Mouse (Mus musculus) heart, adult 8-10 months (tissue): ENCODE data around the gene Gm29133. TPM values are rescaled to one million over a fixed set of nuclear protein-coding genes. Genes with fewer than 3 reads are reported as not detected.

Source experiments
- DNase-seq: peaks from one replicate; pipeline ENCODE4 v3.0.0; 2022; ENCODE audit warnings: low spot score
- total RNA-seq, 4 experiments: library from RNA; stranded (reverse); gene quantifications; 2 replicates each; pipeline ENCODE4 v1.2.4; 2022

Gene Gm29133
- not detected for total RNA-seq

- DNase-seq, result no peak
Observed at GRCm38 (mm10) chr3:75747897-75748296, at the start of gene Gm29133. Gm29133 (plus strand) TSS chr3:75748197.

DNA sequence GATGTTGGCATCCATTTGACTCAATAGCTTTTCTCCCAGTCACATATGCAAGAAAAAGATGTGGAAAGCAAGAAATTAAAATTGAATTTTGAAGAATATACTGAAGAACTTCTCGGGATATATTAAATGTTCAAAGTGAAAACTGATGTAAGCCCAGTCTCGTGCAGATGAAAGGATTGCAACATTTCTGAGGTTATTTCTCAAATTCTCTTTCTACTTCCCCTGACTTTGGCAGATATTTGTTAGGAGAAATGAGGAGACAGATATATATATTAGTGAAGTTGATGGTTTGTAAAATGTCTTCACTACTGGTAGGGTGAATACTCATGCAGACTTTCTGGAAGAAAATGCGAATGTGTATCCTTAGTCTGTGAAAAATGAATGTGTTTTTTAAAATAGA, 48.9 kb upstream of the Gm29133 start:
- no peak for DNase-seq

DNA sequence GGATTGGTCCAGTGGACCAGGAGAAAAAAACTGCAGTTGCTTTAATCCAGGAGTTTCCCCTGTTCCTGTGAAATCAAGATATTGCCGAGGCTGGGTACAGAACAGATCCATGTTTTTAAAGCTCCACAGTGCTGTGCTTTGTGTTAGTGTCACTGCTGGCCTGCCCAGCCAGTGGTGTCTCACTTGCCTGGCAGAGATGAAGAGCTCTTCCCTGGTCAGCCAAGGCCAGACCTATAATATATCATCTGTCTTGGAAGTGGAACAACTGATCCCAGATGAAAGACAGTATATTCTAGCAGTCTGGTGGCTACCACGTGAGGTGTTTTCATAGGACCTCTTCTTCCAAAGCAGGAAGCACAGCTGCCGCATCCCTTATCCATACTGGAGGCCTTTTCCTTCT, 46.7 kb upstream of the Gm29133 start:
- no peak for DNase-seq

- DNase-seq, result no peak
Observed at GRCm38 (mm10) chr3:75706536-75706935, 41.5 kb upstream of the Gm29133 start.

DNA sequence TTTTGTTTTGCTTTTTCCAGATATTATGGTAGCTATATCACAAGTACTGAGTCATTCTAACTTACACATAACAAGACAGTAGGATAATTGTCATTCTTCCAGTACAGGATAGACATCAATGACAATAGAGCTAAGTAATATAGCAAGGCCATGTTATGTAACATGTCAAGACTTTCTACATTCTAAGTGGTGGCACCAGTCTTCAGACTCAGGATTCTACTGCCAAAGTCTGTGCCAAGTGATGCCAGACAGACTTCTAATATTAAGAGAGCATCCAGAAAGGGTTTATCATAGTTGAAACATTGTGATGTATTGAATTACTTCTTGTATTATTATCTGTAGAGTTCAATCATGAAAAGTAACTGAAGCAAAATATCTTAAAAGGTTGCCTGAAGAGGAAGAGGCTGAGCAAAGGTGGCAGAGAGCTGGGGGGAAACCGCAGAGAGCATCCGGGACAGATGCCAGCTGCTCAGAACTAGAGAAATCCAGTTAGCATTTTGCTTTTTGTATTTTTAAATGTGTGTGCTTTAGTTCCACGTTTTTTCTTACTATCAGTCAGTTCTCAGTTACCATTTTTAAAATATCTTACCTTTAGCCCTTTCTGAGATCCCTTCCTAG, 34.2 kb upstream of the Gm29133 start:
- DNase-seq, result no peak

DNA sequence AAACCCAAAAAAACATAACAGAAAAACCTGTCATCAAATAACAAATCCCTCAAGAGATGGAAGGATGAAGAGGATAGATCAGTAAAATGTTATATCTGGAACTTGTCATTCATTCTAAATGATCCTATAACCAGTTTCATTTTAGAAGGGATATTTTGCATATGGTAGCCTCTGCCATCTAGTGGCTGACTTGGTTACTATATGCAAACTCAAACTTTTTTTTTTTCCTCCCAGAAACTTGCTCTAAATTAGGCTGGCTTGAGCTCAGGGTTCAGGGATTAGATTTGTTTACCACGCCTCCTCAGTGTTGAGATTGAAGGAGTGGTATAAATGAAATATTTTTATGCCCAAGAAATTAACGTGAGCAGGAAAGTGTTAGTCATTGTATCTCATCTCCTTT, 27.3 kb upstream of the Gm29133 start:
- DNase-seq, result peak; percentile 18

- DNase-seq, result no peak
Observed at GRCm38 (mm10) chr3:75730982-75731600, 16.9 kb upstream of the Gm29133 start.

GRCm38 (mm10) chr3:75743664-75744437, 4.1 kb upstream of the Gm29133 start:
- DNase-seq, result peak; percentile 10

DNA sequence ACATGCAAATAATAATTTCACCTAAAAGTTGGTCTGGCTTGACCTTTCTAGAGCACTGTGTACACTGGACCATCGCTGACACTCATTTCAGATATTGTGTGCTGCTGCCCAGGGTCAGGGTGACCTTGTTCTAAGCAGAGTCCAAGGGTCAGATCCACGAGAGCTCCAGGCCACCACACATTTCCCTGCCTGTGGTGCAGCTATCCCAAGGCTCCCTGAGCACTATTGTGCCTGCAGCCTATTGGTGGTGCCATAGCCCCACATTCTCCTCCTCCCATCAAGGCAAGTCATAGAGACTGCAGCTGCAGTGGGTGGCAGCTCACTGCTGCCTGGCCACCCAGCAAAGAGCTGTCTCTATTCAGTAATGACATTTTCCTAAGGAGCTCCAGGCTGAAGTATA, 2.7 kb upstream of the Gm29133 start:
- no peak for DNase-seq

GRCm38 (mm10) chr3:75763351-75763750, 15.4 kb downstream of the Gm29133 start:
- DNase-seq, result no peak

DNA sequence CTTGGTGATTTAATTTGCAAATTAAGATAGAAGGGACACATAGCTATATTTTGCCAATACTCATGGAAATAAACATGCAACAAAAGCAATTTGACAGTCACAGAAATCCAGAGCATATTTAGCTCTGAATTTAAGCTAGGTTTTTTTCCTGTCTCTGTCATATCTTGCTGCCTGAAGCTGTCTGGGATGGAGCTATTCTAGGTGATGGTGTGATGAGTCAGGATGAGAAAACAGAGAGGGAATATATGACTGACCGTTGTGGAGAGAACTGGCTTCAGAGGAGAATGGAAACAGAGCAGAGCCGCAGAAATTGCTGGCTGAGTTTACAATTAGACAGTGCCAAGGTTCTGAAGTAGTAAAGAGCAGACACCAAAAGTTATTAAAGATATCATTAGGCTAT, 26.3 kb downstream of the Gm29133 start:
- DNase-seq, result no peak

DNA sequence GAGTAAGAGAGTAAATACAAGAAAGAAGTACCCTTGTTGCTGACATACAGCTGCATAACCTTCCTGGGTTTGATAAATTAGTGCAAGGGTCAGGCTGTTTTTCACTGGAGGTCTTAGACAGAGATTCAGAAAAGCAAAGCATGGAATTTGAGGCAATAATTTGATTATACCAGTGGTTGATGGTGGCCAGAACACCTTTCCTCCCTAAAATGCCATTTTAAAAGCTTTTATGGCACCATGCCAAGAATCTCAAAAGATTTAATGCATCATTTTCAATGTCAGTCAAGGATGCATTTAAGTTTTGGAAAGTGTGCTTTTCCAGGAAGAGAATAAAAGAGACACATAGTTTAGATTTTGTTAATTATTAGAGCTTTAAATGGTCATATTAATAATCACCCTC, 60.0 kb downstream of the Gm29133 start:
- DNase-seq, result no peak

GRCm38 (mm10) chr3:75823934-75824333, 75.9 kb downstream of the Gm29133 start:
- no peak for DNase-seq

- DNase-seq, result no peak
Observed at GRCm38 (mm10) chr3:75824458-75824857, 76.5 kb downstream of the Gm29133 start.

- no peak for DNase-seq
Observed at GRCm38 (mm10) chr3:75834827-75835226, 86.8 kb downstream of the Gm29133 start.

GRCm38 (mm10) chr3:75835286-75835967, 87.4 kb downstream of the Gm29133 start:
- DNase-seq, result peak; percentile 41

Other genes starting within 250 kb of the Gm29133 start
- gene Pdcd10, start 191.3 kb upstream of the Gm29133 start, total RNA-seq, result 10 to 100 TPM; 21.7 to 29.8 (median 23.1) TPM
- gene Serpini1, start 190.7 kb upstream of the Gm29133 start, total RNA-seq, result 1 to 10 TPM; 3.1 to 4.9 (median 3.6) TPM
- gene Golim4, start 208.8 kb downstream of the Gm29133 start, total RNA-seq, result 10 to 100 TPM; 16.5 to 20.4 (median 18.7) TPM